Mouse (Mus musculus) mouse embryonic stem cell (cell line): Measurements from ENCODE around the gene Gm17402.

ENCODE experiments used
- in situ Hi-C, 2 experiments: fragments of 300-500 bp; cut with MboI; formaldehyde crosslinking; loops; 1 replicate in 1 of 2; 3 replicates in 1 of 2; pipeline ENCODE4 v1.14.3; 2019 to 2020; ENCODE audit warnings: low sequenced_read_pairs in 2 of 2, low pct_unique_long_range_greater_than_20kb in 1 of 2, mixed read lengths in 1 of 2; ENCODE audit not compliant: unreplicated experiment in 1 of 2

The Gm17402 gene

DNA sequence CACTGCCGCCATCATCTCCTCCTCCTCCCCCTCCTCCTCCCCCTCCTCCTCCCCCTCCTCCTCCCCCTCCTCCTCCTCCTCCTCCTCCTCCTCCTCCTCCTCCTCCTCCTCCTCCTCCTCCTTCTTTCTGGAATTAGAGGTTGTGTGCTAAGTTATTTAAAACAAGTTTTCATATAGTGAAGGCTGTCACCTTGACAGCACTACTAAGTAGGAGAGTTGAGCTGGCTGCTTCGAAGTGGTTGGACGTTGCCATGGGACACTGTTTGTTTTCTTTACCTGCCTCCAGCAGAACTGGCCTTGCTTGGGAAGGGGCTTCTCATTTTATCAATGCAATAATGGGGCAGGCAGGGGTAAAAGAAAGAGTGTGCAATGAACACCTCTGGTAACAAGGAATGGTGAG is at the start of gene Gm17402:
Gene Gm17402 (minus strand): TSS at position 101 of the 400 bp plus-strand sequence.
- in situ Hi-C loops, result no loop called here

DNA sequence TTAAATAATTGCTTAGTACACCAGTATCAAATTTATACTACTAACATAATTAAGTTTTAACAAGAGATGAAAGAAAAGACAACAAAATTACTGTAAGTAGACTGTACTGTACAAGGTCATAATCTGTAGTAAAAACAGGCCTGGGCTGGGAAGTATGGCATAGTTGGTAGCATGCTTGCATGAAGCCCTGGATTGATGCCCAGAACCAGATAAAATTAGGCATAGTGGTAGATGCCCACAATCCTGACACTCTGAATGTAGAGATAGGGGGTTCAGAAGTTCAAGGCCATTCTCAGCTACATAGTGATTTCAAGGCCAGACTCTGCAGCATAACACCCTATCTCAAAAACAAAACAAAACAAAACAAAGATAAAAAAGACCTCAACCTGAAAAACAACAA is 3.3 kb upstream of the Gm17402 start:
- in situ Hi-C loops, result no loop called here

DNA sequence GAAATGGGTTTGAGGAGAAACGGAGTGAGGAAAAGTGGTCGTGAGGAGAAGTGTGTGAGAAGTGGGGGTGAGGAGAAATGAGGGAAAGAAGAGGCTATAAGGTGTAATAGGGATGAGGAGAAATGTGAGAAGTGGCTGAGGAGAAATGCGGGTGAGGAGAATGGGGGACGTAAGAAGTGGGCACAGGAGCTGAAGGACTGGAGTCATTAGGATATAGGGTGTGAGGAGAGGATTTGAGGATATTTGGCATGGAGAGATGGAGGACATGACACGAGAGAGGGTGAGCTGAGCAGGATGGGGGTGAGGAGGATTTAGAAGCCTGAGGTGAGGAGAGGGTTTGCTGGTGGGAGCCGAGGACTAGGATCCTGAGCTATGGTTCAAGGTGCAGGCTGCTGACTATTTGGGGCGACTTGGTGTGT is 594 bp downstream of the Gm17402 start:
- in situ Hi-C loops, result no loop called here

DNA sequence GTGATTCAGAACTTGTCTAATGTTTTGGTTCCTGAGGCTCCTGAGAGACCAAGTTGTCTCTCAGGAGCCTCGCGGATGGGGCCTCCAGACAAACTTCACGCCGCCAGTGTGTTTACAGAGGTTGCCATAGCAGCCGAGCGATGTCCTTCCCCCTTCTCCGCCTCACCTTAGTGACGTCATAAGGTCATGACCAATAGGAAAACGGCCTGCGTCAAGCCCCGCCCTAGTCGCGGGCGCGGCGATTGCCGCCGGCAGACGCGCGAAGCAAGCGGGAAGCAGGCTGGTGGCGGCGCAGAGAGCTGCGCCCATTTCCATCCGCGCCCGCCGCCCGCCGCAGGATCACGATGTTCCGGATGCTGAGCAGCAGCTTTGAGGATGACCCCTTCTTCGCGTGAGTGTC is 1.1 kb downstream of the Gm17402 start, which contains the start of gene Mlf1:
Gene Mlf1 (plus strand): TSS at position 226 of the 400 bp plus-strand sequence.
- in situ Hi-C loops, result no loop called here

DNA sequence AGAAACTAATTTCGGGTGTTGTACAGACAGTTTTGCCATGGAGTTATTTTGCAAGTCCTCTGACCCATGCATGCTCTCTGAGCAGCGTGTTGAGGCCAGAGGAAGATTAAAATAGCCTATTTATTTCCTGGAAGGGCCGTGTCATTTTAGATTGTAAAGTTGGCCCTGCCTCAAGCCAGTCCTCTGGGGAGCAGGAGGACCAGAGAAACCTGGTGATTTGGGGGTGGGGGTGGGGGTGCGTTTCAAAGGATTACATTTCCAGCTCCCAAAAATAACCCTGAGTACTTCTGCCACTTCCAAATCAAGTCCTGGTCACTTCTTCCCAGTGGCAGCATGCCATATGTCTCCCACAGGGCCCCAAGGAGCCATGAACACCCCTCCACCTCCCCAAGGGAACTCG is 2.2 kb downstream of the Gm17402 start:
- in situ Hi-C loops, result no loop called here

DNA sequence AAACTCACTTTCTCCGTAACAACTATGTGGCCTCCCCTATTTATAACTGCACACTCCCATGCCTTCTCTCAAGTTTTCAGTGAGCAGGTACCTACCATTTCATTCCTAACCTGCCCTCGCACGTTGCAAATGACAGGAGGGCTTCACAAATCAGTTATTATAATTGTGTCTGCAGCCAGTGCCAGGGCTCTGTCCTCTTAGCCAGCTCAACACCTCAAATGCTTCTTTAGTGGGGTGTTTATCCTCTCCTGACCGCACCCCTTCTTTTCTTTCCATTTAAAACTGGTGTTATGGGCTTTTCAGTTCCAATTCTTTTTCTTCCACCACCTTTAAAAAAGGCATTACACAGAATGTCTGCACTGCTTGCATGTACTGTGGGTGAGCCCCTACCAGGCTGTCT is 2.8 kb downstream of the Gm17402 start:
- in situ Hi-C loops, result no loop called here

DNA sequence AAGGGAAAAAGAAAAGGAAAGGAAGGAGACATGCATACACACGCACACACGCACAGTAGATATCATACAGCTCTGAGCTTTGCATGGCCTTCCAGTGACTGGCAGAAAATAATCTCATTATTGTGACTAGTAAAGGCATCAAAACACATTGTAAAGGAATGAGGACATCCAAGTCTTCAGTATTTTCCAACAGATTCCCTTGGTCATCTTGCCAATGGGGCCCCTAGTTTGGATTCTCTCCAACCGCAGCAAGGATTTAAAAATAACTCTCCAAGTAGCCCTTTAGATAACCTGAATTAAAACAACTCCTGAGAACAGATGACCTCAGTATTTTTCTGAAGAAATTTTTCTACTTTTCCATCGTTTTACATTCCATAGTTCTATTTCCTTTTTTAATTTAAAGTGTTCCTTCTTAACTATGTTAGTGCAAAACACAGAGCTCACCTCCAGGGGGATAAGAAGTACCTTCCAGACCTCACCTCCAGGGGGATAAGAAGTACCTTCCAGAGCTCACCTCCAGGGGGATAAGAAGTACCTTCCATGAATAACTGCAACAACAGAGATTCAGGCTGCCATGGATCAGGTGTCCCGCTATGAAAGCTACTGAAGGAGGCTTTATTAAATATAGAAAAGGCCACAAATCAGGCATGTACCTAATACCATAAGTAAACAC is 5.4 kb downstream of the Gm17402 start:
- in situ Hi-C loops, result no loop called here

DNA sequence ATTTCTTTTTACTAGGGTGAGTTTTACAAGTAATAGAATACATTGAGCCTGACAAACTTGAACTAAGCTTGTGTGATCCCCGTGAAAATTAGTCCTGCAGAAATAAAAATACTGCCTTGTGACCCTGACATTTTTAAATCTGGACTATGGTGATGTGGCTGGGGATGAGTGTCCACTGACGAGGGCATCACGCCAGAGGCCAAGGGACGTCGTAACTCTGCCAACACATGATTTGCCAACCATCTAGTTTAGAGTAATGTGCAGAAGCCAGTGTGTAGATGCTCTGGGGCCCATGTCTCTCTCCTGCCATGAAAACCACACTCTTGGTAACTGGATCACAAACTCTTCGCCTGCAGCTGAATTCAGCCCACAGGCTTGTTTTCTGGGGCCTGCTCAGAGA is 7.5 kb downstream of the Gm17402 start:
- in situ Hi-C loops, result no loop called here

DNA sequence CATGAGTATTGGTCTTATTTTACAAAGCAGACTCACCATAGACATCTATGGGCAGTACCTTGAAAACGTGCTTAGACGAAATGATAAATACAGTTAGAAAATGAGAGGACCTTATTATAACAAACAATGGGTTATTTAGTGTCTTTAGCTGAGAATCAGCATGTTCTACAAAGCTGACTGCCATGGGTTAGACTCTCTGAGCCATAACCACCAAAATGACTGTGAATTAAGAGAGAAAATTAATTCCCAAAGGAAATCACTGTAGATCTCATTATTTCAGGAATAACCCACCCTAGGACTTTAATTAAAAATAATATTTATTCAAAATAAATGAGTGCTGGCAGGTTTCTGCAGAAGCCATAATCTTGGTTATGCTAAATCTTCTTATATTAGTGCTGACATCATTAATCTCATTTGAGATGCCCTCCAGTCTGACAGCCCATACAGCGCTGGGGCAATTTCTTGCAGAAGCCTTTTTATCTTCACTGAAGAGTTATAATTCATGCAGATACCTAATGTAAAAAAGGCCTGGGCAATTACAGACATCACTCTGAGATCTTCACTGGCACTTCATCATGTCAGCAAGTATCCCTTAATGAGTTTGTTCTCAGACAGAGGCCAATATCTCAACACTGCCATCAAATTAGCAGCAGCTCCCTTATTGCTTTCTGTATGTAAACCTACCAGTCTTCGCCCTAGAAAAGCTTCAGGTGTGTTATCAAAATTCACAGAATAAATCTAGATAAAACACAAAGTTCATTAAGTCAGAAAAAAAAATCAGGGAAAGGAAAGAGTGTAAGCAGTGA is 8.7 kb downstream of the Gm17402 start:
- in situ Hi-C loops, result no loop called here

DNA sequence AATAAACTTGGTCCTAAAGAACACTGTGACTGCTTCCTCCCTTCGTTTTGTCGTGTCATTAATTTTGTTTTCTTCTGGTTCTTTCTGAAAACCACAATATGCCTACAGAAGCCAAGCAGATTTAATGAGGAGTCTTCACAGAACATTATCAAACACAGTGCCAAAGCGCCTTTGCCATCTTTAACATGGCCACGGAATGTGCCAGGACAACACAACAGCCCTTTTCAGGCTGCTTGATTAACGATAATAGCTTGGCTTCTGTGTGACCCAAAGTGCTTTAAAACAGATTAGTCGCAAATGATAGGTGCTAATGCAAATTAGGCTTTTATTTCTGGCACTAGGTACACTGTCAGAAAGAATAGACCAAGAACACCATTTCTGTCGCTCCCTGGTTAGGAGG is 16.6 kb downstream of the Gm17402 start:
- in situ Hi-C loops, result no loop called here

DNA sequence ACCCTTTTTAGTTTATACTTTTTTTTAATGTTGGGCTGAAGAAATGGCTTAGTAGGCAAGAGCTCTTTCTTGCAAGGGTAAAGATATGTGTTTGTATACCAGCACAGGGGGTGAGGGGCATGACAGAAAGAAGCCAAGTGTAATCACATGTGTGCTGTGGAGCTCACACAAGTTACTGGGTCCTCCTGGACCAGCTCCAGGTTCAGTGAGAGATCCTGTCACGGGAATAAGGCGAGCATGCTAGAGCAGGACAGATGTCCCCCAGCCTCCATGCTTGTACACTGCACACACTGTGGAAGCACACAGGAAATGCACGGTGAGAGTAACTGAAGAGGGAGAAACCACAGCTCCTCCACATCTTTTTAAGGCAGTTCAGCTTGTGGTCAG is 22.2 kb downstream of the Gm17402 start:
- in situ Hi-C loops, result no loop called here

DNA sequence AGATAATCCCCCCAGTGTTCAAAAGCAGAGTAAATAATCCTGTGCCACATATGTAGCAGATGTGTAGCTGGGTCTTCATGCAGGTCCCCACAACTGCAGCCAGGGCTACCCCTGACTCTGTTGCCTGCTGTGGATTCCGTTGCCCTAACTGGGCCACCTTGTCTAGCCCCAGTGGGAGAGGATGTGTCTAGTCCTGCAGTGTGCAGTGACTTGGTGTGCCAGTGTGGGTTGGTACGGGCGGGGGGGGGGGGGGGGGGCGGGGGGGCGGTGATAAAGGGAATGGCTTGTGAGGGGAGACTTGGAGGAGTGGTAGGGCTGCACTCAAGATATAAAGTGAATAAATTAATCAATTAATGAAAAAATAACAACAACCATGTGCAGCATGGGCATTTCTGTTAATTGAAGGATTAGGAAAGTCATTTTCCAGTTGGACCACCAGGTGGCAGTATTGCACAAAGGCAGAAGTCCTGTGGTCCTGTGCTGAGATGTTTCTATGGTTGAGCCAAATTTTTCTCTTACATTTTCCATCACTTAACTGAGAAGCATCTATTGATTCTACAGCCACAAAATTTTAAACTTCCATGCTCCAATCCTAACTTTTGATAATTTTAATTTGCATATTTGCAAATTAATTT is 22.7 kb downstream of the Gm17402 start:
- in situ Hi-C loops, result no loop called here

DNA sequence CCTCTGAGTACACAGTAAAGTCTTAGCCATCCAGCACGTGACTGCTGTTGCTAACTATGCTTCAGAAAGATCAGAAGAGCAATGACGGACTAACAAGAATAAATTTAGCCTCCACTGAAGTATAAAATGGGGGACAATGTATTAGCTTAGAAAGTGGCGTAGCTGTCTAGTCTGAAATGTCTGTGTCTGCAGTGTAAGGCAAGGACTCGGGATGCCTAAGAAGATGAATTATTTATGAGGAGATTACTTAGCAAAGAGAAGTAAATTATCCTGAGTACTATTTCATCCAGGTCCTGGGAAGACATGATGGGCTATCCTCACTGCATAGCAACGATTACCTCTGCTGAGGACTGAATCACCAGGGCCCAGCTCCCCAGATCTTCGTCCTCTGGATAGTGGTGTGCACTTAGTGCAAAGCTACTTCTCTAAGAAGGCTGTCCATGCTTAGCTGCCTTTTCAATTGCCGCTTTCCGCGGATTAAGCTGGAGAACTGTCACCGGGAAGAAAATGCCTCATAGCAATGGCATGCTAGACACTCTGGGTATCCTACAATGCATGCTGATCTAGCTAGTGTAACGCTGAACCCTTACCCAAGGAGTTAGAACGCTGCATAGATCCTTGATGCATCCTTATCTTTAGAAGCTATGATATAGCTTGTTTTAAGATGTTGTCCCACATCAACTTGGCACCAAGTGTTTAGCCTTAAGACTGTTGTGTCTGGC is 23.4 kb downstream of the Gm17402 start:
- in situ Hi-C loops, result no loop called here

DNA sequence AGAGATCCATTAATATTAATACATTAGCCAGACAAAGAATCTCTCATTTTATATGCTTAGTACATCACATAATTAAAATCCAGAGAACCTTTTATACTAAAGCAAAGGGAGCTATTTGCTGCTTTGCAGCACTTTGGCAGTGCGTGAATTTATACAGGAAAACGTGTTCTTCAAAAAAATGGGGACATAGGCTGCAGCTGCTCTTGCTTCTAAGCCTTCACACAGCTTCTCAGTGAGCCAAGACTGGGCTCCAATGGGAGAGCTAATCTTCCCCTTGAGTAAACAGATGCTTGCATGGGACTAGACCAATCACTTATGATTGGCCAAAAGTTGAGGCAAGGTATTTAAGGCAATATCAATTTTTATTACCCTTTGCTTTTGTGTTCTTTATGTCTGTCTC is 28.3 kb downstream of the Gm17402 start:
- in situ Hi-C loops, result loop anchor here in 1 of 2 experiments (10.0 kb wide), 2 partner anchors 202 to 218 kb away; no protein-coding TSS in a partner anchor

DNA sequence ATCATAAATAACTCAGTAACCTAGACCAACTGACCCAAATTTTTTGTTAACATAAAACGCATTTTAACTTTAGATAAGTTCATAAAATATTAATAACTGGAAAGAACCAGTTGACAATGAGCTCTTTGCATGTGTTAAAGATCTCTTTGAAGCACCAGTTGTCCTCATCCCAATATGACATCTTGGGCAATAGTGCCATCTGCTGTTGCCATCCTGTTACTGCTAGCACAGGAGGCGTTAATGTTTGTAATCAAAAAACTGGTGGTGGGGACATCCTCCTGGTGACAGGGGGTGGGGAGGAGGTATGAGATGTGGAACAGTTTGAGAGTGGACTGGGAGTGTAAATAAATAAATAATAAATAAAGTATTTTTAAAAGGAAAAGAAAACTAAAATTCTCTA is 30.4 kb downstream of the Gm17402 start:
- in situ Hi-C loops, result loop anchor here in 1 of 2 experiments (10.0 kb wide), 2 partner anchors 200 to 220 kb away; no protein-coding TSS in a partner anchor

DNA sequence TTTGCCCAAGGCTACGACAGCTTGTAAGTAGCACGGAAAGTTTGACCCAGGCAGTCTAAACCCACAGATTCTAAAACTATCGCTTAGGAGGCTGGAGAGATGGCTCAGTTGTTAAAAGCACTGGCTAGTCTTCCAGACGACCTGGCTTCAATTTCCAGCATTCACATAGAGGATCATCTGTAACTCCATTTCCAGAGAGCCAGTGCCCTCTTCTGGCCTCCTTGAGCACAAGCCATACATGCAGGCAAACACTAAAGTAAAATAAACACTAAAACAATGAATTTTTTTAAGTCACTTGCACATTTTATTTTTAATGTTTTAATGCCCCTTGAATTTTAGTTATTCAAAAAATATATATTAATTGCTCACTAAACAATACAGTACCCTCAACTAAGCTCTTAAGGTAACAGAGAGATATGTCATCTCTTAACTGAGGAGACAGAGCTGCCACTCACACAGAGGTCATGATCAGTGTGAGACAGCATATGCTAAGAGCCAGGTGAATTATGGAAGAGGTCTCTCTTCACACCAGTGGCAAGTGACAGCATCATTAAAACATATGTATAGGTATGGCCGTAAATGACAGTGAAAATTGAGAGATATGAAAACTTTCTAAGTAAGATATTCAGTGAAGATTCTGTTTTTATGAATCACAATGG is 31.8 kb downstream of the Gm17402 start:
- in situ Hi-C loops, result loop anchor here in 1 of 2 experiments (10.0 kb wide), 2 partner anchors 198 to 222 kb away; no protein-coding TSS in a partner anchor

DNA sequence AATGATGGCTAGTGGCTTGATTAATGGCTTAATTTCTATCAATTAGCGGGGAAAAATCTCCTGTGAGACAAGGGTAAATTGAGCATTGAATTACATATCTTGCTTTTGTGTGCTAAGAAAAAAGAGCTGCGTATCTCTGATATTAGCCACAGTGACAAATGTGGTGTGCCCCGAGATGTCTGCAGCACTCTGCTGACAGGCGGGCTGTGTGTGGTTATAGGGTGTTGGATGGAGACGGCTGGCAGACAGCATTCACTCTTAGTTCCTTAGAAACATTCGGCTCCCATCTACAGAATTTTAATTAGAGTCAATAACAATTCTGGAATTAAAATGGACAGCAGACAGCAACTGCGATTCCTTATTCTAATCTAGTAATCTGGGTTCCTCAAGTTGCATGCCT is 34.0 kb downstream of the Gm17402 start:
- in situ Hi-C loops, result loop anchor here in 1 of 2 experiments (10.0 kb wide), 2 partner anchors 196 to 224 kb away; no protein-coding TSS in a partner anchor

DNA sequence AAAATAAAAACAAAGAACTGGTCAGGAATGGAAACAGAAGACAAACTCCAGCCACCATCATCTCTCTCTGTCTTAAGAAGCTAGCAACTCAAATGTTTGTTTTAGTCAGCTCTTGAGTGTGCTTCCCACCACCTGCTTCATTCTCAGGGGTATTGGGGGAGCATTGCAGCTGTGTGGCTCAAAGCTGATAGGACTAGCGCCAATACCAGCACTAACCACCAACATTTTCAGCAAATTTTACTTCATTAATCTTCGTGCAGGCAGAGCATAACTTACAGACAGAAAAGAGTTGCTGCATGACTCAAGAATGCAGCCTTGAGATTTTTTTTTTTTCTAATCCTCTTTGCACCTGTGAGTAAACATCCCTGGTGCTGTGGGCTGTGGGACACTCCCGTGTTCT is 35.4 kb downstream of the Gm17402 start:
- in situ Hi-C loops, result no loop called here
